Mouse (Mus musculus) midbrain, embryonic 14.5 days (tissue): ENCODE measurements around the gene Slc16a6. TPM values are rescaled to one million over a fixed set of nuclear protein-coding genes. Genes with fewer than 3 reads are reported as not detected.

Experiments
- ATAC-seq: fragments of 200-750 bp; cut with Nextera tagmentation; 2 replicates; pipeline ENCODE4 v1.8.0; 2017; ENCODE audit warnings: moderate number of reproducible peaks, moderate library complexity; ENCODE audit not compliant: low FRiP score, low TSS enrichment
- DNase-seq: peaks from one replicate; pipeline ENCODE4 v3.0.0-alpha.2; 2015
- H3K27ac ChIP-seq: fragments of 300-500 bp; sonication (generic); replicated peaks from 2 replicates; pipeline ENCODE4 v1.5.1; 2014; ENCODE audit warnings: mild to moderate bottlenecking, low read depth, low read length, moderate library complexity
- H3K27me3 ChIP-seq: fragments of 300-500 bp; sonication (generic); 2 replicates; pipeline ENCODE4 v1.6.1; 2014; ENCODE audit warnings: low read length, control low read depth, mixed read lengths; ENCODE audit not compliant: control insufficient read depth, insufficient read depth
- H3K36me3 ChIP-seq: fragments of 300-500 bp; sonication (generic); 2 replicates; pipeline ENCODE4 v1.6.1; 2014; ENCODE audit warnings: low read length, control low read depth; ENCODE audit not compliant: control insufficient read depth, insufficient read depth
- H3K4me1 ChIP-seq: fragments of 300-500 bp; sonication (generic); 2 replicates; pipeline ENCODE4 v1.6.1; 2014; ENCODE audit warnings: mild to moderate bottlenecking, antibody characterized with exemption, low read length, control low read depth; ENCODE audit not compliant: control insufficient read depth, insufficient read depth
- H3K4me2 ChIP-seq: fragments of 300-500 bp; sonication (generic); 2 replicates; pipeline ENCODE4 v1.6.1; 2014; ENCODE audit warnings: mild to moderate bottlenecking, low read length, moderate library complexity
- H3K4me3 ChIP-seq: fragments of 300-500 bp; sonication (generic); replicated peaks from 2 replicates; pipeline ENCODE4 v1.5.1; 2014; ENCODE audit warnings: low read depth, low read length
- H3K9ac ChIP-seq: fragments of 300-500 bp; sonication (generic); replicated peaks from 2 replicates; pipeline ENCODE4 v1.6.1; 2014; ENCODE audit warnings: mild to moderate bottlenecking, low read length, moderate library complexity
- H3K9me3 ChIP-seq: fragments of 300-500 bp; sonication (generic); 2 replicates; pipeline ENCODE4 v1.6.1; 2016; ENCODE audit warnings: low read length, control low read depth, mixed read lengths; ENCODE audit not compliant: control insufficient read depth
- WGBS: fragments of 180-500 bp; shearing (Covaris S2); extraction: QIAGEN DNeasy Blood & Tissue Kit; methylation state at CpG from one replicate; pipeline ENCODE4 v1.1.7; 2014; 5-methylcytosine and 5-hydroxymethylcytosine counted together
- polyA plus RNA-seq: library from polyadenylated mRNA; unstranded; fragments of >200 nt; fragmentation: Nextera tagmentation; extraction: Ambion mirVana; gene quantifications from 2 replicates; pipeline ENCODE4 v1.2.1, GENCODE M21; 2014

Slc16a6 gene
- polyA plus RNA-seq, 1 experiment from 2014 or later = 3.1 TPM

GRCm38 (mm10) chr11:109470170-109470569, 3.2 kb downstream of the Slc16a6 start:
- no peak overlapping the region for H3K4me3 ChIP-seq
- 72% methylated on average over 9 of the region's 9 CpGs for WGBS
- DNase-seq = no peak
- no peak overlapping the region for H3K9ac ChIP-seq
- no peak overlapping the region for H3K4me2 ChIP-seq
- no peaks in the 10 kb centered on the region for H3K9me3 ChIP-seq
- peaks cover 15% of the 10 kb centered on the region for H3K27me3 ChIP-seq
- no peaks in the 10 kb centered on the region for H3K36me3 ChIP-seq
- no peak for ATAC-seq
- 0 out of 2 replicates have a peak, but pooled peaks cover 4% of the 10 kb centered on the region for H3K4me1 ChIP-seq
- H3K27ac ChIP-seq = no peak overlapping the region

DNA sequence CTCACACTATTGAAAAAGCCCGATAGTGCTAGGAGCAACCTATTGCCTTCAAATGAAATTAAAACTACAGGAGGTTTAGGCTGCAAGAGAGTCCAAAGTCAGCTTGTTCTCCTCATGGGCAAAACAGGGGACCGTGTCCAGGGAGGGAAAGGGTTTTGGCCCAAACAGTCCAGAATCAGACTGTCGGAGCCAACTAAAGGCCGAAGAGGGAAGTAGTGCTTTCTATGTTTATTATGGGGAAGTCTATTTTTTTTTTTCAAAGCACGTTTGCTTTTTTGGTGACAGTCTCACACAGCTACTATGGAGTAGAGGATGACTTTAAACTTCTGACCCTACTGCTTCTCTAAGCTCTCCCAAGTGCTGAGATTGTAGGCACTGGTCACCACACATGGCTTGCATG, 5.3 kb downstream of the Slc16a6 start:
- no peaks in the 10 kb centered on the region for H3K9me3 ChIP-seq
- no peak for ATAC-seq

DNA sequence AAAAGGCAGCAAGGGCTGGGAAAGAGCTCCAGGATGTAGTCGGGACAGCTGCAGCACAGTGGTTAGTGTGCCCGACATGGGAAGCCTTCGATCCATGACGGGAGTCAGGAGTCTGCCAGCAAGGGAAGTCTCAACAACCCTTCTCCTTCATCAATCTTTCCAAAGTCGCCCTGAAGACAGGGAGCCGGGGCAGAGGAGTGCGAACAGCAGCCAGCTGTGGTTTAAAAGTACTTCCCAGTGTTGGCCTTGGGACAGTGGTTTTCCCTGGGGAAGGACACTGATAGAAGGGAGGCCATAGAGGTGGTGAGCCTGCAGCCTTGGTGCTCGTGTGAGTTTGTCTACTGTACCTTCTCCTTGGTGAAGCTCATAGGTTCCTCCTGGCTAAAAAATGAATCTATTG, 6.4 kb downstream of the Slc16a6 start:
- Histone ChIP-seq H3K9me3 (no peaks in the 10 kb centered on the region), H3K27ac (no peak overlapping the region), H3K4me2 (no peak overlapping the region), H3K36me3 (no peaks in the 10 kb centered on the region), H3K27me3 (peaks cover 10% of the 10 kb centered on the region), H3K4me1 (0 out of 2 replicates have a peak, but pooled peaks cover 2% of the 10 kb centered on the region), H3K9ac (no peak overlapping the region), H3K4me3 (no peak overlapping the region)
- DNase-seq (no peak), ATAC-seq (no peak)
- WGBS = 91% methylated on average over 8 of the region's 8 CpGs

More for the DNA sequence above, 5.3 kb downstream of the Slc16a6 start:
- H3K9ac ChIP-seq = no peak overlapping the region
- no peak overlapping the region for H3K4me3 ChIP-seq
- DNase-seq = no peak
- H3K27me3 ChIP-seq = peaks cover 15% of the 10 kb centered on the region
- H3K4me2 ChIP-seq = no peak overlapping the region
- no peaks in the 10 kb centered on the region for H3K36me3 ChIP-seq
- H3K4me1 ChIP-seq = 0 out of 2 replicates have a peak, but pooled peaks cover 4% of the 10 kb centered on the region
- 89% methylated on average over 5 of the region's 5 CpGs for WGBS
- no peak overlapping the region for H3K27ac ChIP-seq

- no peaks in the 10 kb centered on the region for H3K4me1 ChIP-seq
- H3K27me3 ChIP-seq = no peaks in the 10 kb centered on the region
- no peaks in the 10 kb centered on the region for H3K9me3 ChIP-seq
- H3K36me3 ChIP-seq = no peaks in the 10 kb centered on the region
- no peak overlapping the region for H3K27ac ChIP-seq
- ATAC-seq = no peak
- WGBS = 94% methylated on average over 4 of the region's 4 CpGs
- H3K9ac ChIP-seq = no peak overlapping the region
- no peak for DNase-seq
- no peak overlapping the region for H3K4me3 ChIP-seq
- no peak overlapping the region for H3K4me2 ChIP-seq
Observed at GRCm38 (mm10) chr11:109465068-109465467, 8.3 kb downstream of the Slc16a6 start.

GRCm38 (mm10) chr11:109460586-109460985, 12.8 kb downstream of the Slc16a6 start:
- no peak for ATAC-seq
- H3K9ac ChIP-seq = no peak overlapping the region
- no peaks in the 10 kb centered on the region for H3K4me1 ChIP-seq

DNA sequence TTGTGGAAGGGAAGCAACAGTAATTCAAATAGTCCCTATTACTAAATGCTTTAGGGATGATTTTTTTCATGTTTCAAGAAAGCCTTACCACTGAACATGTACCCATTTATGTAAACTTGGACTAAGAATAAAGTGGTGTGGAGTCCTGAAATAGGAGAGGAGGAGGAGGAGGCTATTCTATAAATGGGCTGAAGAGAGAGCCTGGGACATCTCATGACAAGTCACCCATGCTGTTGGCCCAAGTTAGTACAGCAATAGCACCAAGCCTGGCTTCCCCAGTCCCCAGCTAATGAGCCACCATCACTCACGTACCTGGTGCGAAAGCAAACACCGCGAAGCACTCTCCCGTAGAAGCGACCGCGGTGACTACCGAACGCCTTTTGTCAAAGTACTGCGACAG, 15.2 kb downstream of the Slc16a6 start:
- Histone ChIP-seq H3K4me3 (no peak overlapping the region), H3K36me3 (no peaks in the 10 kb centered on the region), H3K27me3 (no peaks in the 10 kb centered on the region), H3K27ac (no peak overlapping the region), H3K9me3 (no peaks in the 10 kb centered on the region), H3K4me2 (no peak overlapping the region), H3K4me1 (no peaks in the 10 kb centered on the region), H3K9ac (no peak overlapping the region)
- WGBS = 95% methylated on average over 11 of the region's 11 CpGs
- no peak for ATAC-seq
- DNase-seq = no peak

More at GRCm38 (mm10) chr11:109460586-109460985, 12.8 kb downstream of the Slc16a6 start:
- no peak overlapping the region for H3K4me3 ChIP-seq
- H3K27me3 ChIP-seq = no peaks in the 10 kb centered on the region
- no peak overlapping the region for H3K4me2 ChIP-seq
- no peak overlapping the region for H3K27ac ChIP-seq
- H3K9me3 ChIP-seq = no peaks in the 10 kb centered on the region
- no peak for DNase-seq
- no peaks in the 10 kb centered on the region for H3K36me3 ChIP-seq
- 84% methylated on average over 5 of the region's 5 CpGs for WGBS

DNA sequence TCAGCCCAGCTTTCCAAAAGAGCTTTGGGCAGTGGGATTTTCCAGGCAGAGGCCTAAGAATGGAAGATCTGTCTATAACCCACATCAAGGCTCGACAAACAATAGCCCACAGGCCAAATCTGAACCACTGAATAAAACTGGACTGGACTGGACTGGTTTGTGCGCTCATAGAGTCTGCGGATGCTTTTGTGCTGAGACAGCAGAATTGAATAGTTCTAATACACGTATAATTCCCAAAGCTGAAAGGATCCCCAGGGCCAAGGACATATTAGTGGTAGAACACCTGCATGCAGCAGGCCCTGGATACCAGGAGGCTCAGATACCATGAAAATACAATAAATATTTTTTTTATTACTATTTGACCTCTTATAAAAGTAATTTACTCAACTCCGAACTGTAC, 17.1 kb downstream of the Slc16a6 start:
- 74% methylated on average over 5 of the region's 5 CpGs for WGBS
- H3K4me1 ChIP-seq = no peaks in the 10 kb centered on the region
- no peaks in the 10 kb centered on the region for H3K27me3 ChIP-seq
- H3K9ac ChIP-seq = no peak overlapping the region; the same call in 1 of the 2 replicates
- ATAC-seq (no peak), DNase-seq (no peak)
- H3K27ac ChIP-seq = no peak overlapping the region
- no peak overlapping the region for H3K4me2 ChIP-seq
- no peaks in the 10 kb centered on the region for H3K36me3 ChIP-seq
- H3K9me3 ChIP-seq = no peaks in the 10 kb centered on the region
- H3K4me3 ChIP-seq = no peak overlapping the region

GRCm38 (mm10) chr11:109451169-109451568, 22.2 kb downstream of the Slc16a6 start:
- Histone ChIP-seq H3K4me1 (no peaks in the 10 kb centered on the region), H3K9ac (no peak overlapping the region), H3K27me3 (no peaks in the 10 kb centered on the region), H3K4me2 (no peak overlapping the region), H3K36me3 (no peaks in the 10 kb centered on the region), H3K27ac (no peak overlapping the region), H3K9me3 (no peaks in the 10 kb centered on the region), H3K4me3 (no peak overlapping the region)
- ATAC-seq = no peak
- DNase-seq = no peak
- WGBS = 86% methylated on average over 11 of the region's 11 CpGs

- Histone ChIP-seq H3K9me3 (no peaks in the 10 kb centered on the region), H3K4me1 (no peaks in the 10 kb centered on the region), H3K36me3 (no peaks in the 10 kb centered on the region), H3K27ac (no peak overlapping the region), H3K9ac (no peak overlapping the region), H3K4me2 (no peak overlapping the region), H3K27me3 (no peaks in the 10 kb centered on the region), H3K4me3 (no peak overlapping the region)
- ATAC-seq = no peak; the same call in 1 of the 2 replicates
- WGBS = 55% methylated on average over 13 of the region's 13 CpGs
- DNase-seq = peak; percentile 84
Observed at GRCm38 (mm10) chr11:109445438-109446035, 27.9 kb downstream of the Slc16a6 start.
